ENCODE assay signal across 28 mouse cellular contexts in genomic region chr10:21538481-21538880, GRCm38 (mm10). TPM values are rescaled to one million over a fixed set of nuclear protein-coding genes. Genes with fewer than 3 reads are reported as not detected.
DNase-seq lines count a peak whose midpoint lies in the region; TF ChIP-seq lines count a peak whose summit lies in the region.
"Had no signal": no experiment of that assay in that cellular context is flagged by ENCODE, and none has a peak within 500 bp of the region (broad histone marks: within the 10 kb centered on the region; RNA-seq: fewer than 3 reads in every experiment).

No protein-coding gene starts in this region.

- H3K4me1 ChIP-seq in hindbrain, embryonic 10.5 days (replicated peaks), result no peaks in the 10 kb centered on the region
- no peaks in the 10 kb centered on the region for H3K4me1 ChIP-seq in cerebellum, adult 2 months (ENCODE audit: control insufficient read depth, insufficient read depth, low read length)
- H3K4me1 ChIP-seq: embryonic facial prominence, embryonic 10.5 days; embryonic facial prominence, embryonic 12.5 days; forebrain, embryonic 15.5 days had no signal

- no peak overlapping the region for H3K27ac ChIP-seq in hindbrain, embryonic 10.5 days
- no peak overlapping the region for H3K27ac ChIP-seq in cerebellum, adult 2 months (ENCODE audit: insufficient read depth, low read length)
- H3K27ac ChIP-seq: embryonic facial prominence, embryonic 10.5 days; embryonic facial prominence, embryonic 12.5 days; forebrain, embryonic 13.5 days; forebrain, embryonic 15.5 days had no signal

- 58% methylated on average over 6 of the region's 6 CpGs for WGBS in hindbrain, embryonic 10.5 days
- WGBS in cerebellum, adult 2 months, result 66% methylated on average over 6 of the region's 6 CpGs

- no peak overlapping the region for H3K4me3 ChIP-seq in hindbrain, embryonic 10.5 days
- H3K4me3 ChIP-seq in cerebellum, adult 2 months (replicated peaks; ENCODE audit: insufficient read depth, low read depth, low read length), result no peak overlapping the region
- H3K4me3 ChIP-seq: embryonic facial prominence, embryonic 10.5 days; embryonic facial prominence, embryonic 12.5 days; forebrain, embryonic 13.5 days; forebrain, embryonic 15.5 days had no signal

- DNase-seq in heart, adult 11 months, result peak; percentile 55
- no peak for DNase-seq in heart, adult 8-10 months (ENCODE audit: low spot score)
- peak; percentile 10 for DNase-seq in 3T3-L1 (ENCODE audit: low read depth, low spot score)
- DNase-seq in ZHBTc4 (ENCODE audit: low read depth, low spot score), result peak; percentile 19
- DNase-seq in hindbrain, embryonic 10.5 days (ENCODE audit: low spot score), result no peak
- DNase-seq in cerebellum, adult 2 months, result no peak
- DNase-seq: adrenal gland, adult 8-10 months; adrenal gland, postnatal 14 days; adrenal gland, postnatal 36 days; cerebellum, adult 11 months; cerebellum, adult 18-20 months; cerebellum, adult 9-10 months; cerebellum, postnatal 10 days; cerebellum, postnatal 25 days; forebrain, postnatal 0 days had no signal

- no peak for TF ChIP-seq POLR2A in cerebellum, adult 2 months (IDR thresholded peaks at IDR 0.05; ENCODE audit: borderline replicate concordance, insufficient read depth, low read length)

- no peak for TF ChIP-seq CTCF in cerebellum, adult 2 months (IDR thresholded peaks at IDR 0.05; ENCODE audit: borderline replicate concordance, insufficient read depth, low read depth, low read length)

- H3K36me3 ChIP-seq in hindbrain, embryonic 10.5 days, result no peaks in the 10 kb centered on the region
- H3K36me3 ChIP-seq: embryonic facial prominence, embryonic 10.5 days; embryonic facial prominence, embryonic 12.5 days; forebrain, embryonic 15.5 days; G1E had no signal

- H3K27me3 ChIP-seq in hindbrain, embryonic 10.5 days (ENCODE audit: insufficient read depth, poor library complexity, severe bottlenecking), result no peaks in the 10 kb centered on the region
- no peaks in the 10 kb centered on the region for H3K27me3 ChIP-seq in cerebellum, adult 2 months (ENCODE audit: control insufficient read depth, insufficient read depth, low read length)
- H3K27me3 ChIP-seq: CH12.LX; embryonic facial prominence, embryonic 12.5 days; forebrain, embryonic 13.5 days; forebrain, embryonic 15.5 days had no signal

- no peaks in the 10 kb centered on the region for H3K9me3 ChIP-seq in hindbrain, embryonic 10.5 days
- H3K9me3 ChIP-seq: embryonic facial prominence, embryonic 10.5 days; embryonic facial prominence, embryonic 12.5 days; forebrain, embryonic 13.5 days; forebrain, embryonic 15.5 days; G1E had no signal

RNA-seq across cellular contexts. Expression of gene 1700020N01Rik, which starts 54.5 kb away (rescaled TPM):
- total RNA-seq in heart, adult 8-10 months (2022), result not detected
- polyA plus RNA-seq in hindbrain, embryonic 10.5 days (2016; fragmentation: Nextera tagmentation; extraction: Ambion mirVana), result not detected in 2 replicates
- polyA plus RNA-seq in cerebellum, adult 2 months (2012; rRNA removed), result not detected in 2 replicates
- total RNA-seq: adrenal gland, adult 18-20 months; adrenal gland, adult 8-10 months; adrenal gland, postnatal 14 days; adrenal gland, postnatal 36 days; CH12.LX; forebrain, postnatal 0 days; G1E had no signal
- polyA plus RNA-seq: activated CD4-positive, CD25-positive, alpha-beta regulatory T cell, adult 4 months; brain, embryonic 14.5 days; CD4-positive, CD25-positive, alpha-beta regulatory T cell, adult 4 months; cortical plate, adult 2 months; embryonic facial prominence, embryonic 10.5 days; embryonic facial prominence, embryonic 12.5 days; embryonic facial prominence, embryonic 14.5 days; forebrain, embryonic 11.5 days; forebrain, embryonic 13.5 days; forebrain, embryonic 15.5 days; forebrain, postnatal 0 days; G1E had no signal

Comparison
In these comparisons a context has a peak if more than half of its experiments do, and no peak if none do; other contexts are left out.
1. DNase-seq: peak in heart, adult 11 months (single experiment), 3T3-L1 (single experiment) and ZHBTc4 (single experiment); none in heart, adult 8-10 months (single experiment), hindbrain, embryonic 10.5 days (single experiment) and cerebellum, adult 2 months (0 of 2).